Mouse (Mus musculus): Measurements from ENCODE around the gene Ap3d1. TPM values are rescaled to one million over a fixed set of nuclear protein-coding genes. Genes with fewer than 3 reads are reported as not detected.

The Ap3d1 gene
- total RNA-seq, 4 experiments from 2014 or later, result 136 to 163 (median 147) TPM

DNA sequence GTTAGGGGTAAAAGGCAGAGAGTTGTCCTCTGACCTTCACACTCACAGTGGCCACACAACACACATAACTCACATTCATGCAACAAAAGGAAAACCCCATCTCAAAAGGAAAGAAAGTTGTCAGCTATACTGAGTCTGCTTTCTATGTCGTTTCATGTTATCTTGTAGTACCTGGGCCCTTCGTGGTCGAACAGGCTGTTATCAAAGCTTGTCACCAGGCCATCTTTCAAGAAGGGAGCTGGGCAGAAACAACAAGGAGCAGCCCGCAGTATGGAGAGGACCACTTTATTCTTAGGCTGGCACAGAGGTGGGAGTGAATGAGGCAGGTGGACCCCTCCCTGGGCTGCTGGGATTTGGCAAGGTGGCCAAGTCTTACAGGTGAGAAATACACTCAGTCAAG, 57.1 kb downstream of the Ap3d1 start:
- no peak for DNase-seq (ENCODE audit: low spot score in 2 of 2)

DNA sequence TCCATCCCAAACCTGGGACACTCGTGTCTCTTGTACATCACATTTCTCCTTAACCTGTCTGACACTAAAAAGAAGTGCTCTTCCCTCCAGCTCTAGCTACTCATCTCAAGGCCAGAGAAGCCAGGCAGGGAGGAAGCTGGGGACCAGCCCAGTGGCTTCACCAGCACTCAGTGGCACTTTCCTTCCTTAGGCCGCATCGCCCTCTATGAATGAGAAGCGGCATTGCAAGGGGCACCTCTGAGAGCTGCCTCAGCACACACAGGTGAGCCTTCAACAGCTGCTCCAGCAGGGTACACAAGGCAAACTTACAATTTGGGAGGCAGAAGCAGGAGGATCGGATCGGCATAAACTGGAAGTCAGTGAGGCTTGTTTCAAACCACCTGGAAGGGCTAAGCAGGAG, 57.9 kb downstream of the Ap3d1 start:
- no peak for DNase-seq (ENCODE audit: low spot score in 2 of 2)

- DNase-seq (ENCODE audit: low spot score in 2 of 2), result no peak
Measured at GRCm38 (mm10) chr10:80683647-80684046, 58.4 kb downstream of the Ap3d1 start.

- no peak for DNase-seq (ENCODE audit: low spot score in 2 of 2)
Measured at GRCm38 (mm10) chr10:80682003-80682402, 60.1 kb downstream of the Ap3d1 start.

DNA sequence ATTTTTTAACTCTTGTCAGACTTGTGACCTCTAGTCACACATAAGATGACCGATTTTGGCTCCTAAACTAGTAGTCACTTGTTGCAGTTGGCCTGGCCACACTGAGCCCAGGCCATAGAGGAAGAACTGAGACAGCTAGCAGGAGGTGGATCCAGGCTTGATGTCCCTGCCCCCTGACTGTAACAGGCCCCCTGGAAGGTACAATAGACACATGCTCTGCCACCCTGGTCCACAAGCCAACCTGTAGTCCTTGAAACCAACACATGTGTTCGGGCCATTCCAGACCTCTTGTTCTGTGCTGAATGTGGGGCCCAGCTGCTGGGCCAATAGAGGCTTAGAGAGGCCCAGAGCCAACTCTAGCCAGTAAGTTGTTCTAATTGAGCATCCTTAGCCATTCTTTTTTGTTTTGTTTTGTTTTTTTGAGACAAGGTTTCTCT, 61.8 kb downstream of the Ap3d1 start:
- no peak for DNase-seq (ENCODE audit: low spot score in 2 of 2)

DNA sequence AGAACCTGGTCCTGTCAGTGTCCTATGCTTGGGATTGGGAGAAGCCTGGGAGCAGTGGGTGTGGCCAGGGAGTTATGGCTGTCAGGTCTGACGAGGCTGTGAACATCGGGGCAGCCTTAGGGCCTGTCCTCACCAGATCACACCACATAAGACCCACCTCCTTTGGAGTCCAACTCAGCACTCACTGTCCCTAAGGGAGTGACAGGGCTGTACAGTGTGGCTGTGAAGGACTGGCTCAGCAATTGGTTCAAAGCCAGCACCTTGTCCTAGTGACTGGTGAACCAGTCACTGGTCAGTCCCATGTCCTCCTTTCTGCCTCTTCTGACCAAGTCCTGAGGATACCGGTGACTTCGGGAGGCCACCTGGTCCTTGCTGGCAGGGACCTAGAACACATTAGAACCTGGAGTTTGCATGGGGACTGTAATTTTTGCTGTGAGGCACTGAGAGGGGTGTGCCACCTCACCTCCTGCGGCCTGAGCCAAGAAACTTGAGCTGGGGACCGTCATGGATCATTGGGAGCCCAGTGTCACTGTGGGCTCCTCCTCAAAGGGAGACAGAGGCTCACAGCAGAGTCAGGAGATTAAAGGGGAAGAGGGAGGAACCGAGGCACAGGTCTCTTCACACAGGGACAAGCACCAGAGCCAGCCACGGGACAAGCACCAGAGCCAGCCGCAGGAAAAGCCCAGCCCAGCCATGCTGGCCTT, 62.4 kb downstream of the Ap3d1 start:
- no peak for DNase-seq (ENCODE audit: low spot score in 2 of 2)

- DNase-seq (ENCODE audit: low spot score in 2 of 2), result no peak
Measured at GRCm38 (mm10) chr10:80678601-80679377, 63.3 kb downstream of the Ap3d1 start.

DNA sequence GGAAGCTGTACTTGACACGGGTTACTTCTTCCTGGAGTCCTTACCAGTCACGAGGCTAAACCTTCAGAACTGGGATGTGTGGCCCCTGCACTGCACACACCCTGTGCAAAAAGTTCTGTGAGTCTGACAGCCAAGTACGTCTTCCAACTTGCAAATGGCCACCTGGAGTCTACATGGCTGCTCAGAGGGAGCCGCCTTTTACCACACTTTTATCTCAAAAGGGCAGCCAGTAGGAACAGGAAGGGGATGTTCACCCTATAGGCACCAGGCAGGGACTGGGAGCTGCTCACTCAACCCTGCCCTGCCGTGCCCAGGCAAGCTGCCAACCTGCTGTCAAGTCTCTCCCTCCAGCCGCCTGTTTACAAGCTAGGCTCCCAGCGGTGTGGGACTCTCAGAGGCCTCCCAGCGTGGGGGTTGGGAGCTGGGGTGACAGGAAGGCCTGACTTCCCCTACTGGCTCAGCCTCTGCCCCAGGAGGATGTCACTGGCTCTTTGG, 64.1 kb downstream of the Ap3d1 start, which contains the start of gene Mknk2:
Gene Mknk2 (minus strand): TSS at position 171 of the 495 bp plus-strand sequence.
- peak; percentile 79 to 87 for DNase-seq (ENCODE audit: low spot score in 2 of 2)

- DNase-seq (ENCODE audit: low spot score in 2 of 2), result no peak
Measured at GRCm38 (mm10) chr10:80677128-80677875, 64.8 kb downstream of the Ap3d1 start.

- peak; percentile 99 for DNase-seq (ENCODE audit: low spot score in 2 of 2)
Measured at GRCm38 (mm10) chr10:80676198-80676928, 65.7 kb downstream of the Ap3d1 start.

DNA sequence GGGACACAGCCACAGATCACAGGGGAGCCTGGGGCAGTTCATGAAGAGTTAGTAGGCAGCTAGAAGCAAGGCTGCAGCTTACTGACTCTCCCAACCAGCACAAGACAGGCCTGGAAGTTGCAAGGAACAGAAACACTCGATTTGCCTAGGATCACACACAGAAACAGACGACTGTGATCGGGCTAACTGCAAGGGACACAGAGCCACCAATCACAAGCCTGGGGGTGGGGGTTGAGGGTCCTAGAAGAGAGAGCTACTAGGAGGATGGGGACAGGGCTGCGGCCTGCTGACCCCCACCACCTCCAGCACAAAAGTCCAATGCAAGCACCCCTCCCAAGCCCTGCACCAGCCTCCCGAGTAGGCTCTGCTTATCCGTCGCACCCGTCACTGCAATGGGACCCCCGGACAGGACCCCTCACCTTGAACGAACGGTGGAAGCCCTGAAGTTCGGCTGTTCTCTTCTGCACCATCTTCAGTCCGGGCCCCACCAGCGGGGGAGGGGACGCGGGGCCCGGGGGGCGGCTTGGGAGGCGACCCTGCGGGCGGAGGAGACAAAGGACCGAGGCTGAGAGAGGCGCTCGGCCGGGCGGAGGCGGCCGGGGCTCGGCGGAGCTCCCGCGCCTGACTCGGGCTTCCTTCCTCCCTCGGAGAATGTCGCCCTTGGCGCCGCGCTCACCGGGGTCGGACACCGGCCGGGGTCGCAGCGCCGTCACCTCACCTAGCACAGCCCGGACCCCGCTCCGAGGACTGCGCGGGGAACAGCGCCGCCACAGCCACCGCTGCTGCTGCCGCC, 66.5 kb downstream of the Ap3d1 start:
- DNase-seq (ENCODE audit: low spot score in 2 of 2), result peak in 1 of 2 experiments; percentile 41

DNA sequence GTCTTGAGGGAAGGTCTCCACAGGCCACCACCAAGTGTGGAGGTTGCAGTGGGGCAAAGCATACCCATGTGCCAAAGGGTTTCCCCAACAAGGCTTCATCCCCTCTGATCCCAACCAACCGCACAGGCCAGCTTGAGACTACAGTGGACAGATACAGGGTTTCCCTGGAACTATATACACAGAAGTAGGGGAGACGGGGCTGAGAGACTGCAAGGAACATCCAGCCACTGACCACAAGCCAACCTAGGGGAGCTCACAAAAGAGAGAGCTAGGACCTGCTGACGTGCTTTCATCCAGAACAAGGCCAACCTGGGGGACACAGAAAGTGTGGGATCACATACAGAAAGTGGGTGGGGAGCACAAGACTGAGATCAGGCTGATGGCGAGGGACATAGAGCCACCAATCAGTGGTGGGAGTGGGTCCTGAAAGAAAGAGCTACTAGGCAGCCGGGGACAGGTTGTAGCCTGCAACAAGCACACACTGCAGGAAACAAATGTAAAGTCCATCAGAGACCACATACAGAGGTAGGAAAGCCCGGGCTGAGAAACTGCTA, 67.1 kb downstream of the Ap3d1 start:
- DNase-seq (ENCODE audit: low spot score in 2 of 2), result no peak

DNA sequence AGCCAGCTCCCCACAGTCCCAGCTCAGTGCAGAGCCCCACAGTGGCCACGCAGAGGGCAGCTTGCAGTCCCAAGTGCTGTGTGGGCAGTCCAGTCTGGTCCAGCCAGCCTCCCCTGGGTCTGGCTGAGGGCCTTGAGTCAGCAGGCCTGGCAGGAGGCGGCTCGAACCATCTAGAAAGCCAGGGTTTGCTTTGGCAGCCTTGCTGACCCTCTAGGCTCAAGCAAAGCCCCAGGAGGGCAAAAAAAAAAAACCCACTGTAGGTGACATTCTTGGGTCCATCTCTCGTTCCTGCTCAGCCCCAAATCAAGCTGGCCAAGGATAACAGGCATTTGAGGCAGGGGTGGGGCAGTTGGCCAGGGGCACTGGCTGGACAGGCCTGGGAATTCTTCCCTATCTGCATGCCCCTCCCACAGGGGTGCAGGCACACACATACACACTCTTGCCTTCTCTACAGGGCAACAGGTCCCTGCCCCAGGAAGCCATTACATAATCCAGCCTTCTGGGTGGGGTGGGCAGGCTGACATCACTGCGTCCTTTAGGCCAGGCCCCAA, 67.8 kb downstream of the Ap3d1 start:
- DNase-seq (ENCODE audit: low spot score in 2 of 2), result no peak

- no peak for DNase-seq (ENCODE audit: low spot score in 2 of 2)
Measured at GRCm38 (mm10) chr10:80673690-80674089, 68.4 kb downstream of the Ap3d1 start.

DNA sequence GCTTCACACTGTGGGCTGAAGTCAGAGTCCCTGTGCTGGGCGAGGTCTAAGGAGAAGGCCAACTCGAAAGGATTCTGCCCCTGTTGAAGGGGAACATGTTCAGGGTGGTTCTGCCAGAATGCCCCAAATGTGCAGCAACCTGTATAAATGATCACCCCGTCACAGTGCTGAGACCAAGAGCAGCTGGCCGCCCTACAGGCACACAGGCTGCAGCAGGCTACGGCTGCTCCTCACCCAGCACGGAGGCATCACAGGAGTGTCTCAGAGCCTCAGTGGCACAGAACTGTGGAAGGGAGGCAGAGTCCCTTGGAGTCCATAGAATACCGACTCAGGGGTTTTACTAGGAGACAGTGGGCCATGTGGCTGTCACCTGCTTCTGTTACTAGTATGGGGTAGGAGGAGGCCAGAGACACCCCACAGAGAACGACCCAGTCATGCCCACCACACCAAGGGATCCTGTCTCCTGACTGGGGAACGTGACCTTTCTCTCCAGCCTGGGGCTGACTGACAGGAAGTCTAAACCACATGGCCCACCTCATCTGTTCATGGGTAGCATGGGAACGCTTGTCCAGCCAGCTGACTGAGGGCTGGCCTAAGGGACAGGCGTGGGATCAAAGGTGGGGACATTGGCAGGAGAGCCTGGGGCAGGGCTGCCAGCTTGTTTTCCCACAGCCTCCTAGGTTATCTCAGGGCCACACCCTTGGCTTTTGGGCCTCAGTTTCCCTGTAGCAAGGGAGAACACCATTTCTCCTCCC, 70.0 kb downstream of the Ap3d1 start:
- no peak for DNase-seq (ENCODE audit: low spot score in 2 of 2)

DNA sequence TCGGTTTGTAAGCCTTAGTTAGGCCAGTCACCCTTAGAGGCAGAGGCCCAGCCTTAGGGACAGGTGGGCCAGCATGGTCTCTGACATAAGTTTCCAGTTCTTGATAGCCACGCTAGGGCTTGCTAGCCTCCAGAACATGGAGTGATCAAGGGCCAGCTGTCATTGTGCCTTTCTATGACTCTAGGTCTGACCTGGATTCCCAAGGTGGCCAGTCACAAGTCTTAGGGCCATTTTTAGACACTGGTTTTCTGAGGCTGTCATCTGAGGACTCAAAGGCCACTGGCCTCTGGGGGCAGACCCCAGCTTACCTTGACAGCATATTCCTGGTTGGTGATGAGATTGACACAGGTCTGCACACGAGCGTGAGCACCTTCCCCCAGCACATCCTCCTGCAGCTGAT, 70.8 kb downstream of the Ap3d1 start:
- no peak for DNase-seq (ENCODE audit: low spot score in 2 of 2)

- DNase-seq (ENCODE audit: low spot score in 2 of 2), result no peak
Measured at GRCm38 (mm10) chr10:80670531-80670930, 71.5 kb downstream of the Ap3d1 start.

GRCm38 (mm10) chr10:80669737-80670485, 72.2 kb downstream of the Ap3d1 start:
- no peak for DNase-seq (ENCODE audit: low spot score in 2 of 2)

Data from layer of hippocampus, adult 8-10 months (tissue).